Mouse (Mus musculus): ENCODE results near the gene Ust.

DNA sequence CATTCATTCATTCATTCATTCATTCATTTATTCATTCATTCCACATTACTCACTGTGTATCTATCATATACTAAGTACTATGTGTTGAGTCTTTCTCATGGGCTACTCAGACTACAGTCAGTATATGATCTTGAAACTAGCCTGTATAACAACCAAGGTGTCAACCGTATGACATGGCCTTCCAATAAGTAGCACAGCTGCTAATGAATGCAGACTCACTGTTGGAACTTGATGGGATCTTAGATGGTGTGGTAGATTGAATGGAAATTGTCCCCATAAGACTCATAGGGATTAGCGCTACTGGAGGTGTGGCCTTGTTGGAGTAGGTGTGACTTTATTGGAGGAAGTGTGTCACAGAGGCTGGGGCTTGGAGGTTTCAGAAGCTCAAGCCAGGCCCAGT is 38.8 kb downstream of the Ust start:
- no peak for TF ChIP-seq CTCF (IDR thresholded peaks at IDR 0.05; ENCODE audit: control insufficient read depth, insufficient read depth, insufficient read length)
- no peak for TF ChIP-seq MAX (IDR thresholded peaks at IDR 0.05)
- no peak for TF ChIP-seq MYOD1 (IDR thresholded peaks at IDR 0.05; ENCODE audit: control insufficient read depth, insufficient read length, low read depth)
